Mouse (Mus musculus) frontal cortex, adult (tissue): Measurements from ENCODE around the gene Lrmp.
"Not testable (repeated sequence)": the region's sequence is repeated elsewhere in the genome, so short reads cannot be mapped to it uniquely, and the experiment has no call there.

Source experiments
- ATAC-seq: cut with Nextera tagmentation; 2 replicates; pipeline ENCODE4 v1.9.2; 2017; ENCODE audit warnings: mild to moderate bottlenecking, moderate library complexity, mixed read lengths; ENCODE audit not compliant: low TSS enrichment

Gene Lrmp

GRCm38 (mm10) chr6:145115476-145116097 is at the start of gene Lrmp:
Gene Lrmp (plus strand): TSS chr6:145115653.
- ATAC-seq, result no peak

- ATAC-seq, result no peak
Measured at GRCm38 (mm10) chr6:145066416-145066815, 49.0 kb upstream of the Lrmp start.

DNA sequence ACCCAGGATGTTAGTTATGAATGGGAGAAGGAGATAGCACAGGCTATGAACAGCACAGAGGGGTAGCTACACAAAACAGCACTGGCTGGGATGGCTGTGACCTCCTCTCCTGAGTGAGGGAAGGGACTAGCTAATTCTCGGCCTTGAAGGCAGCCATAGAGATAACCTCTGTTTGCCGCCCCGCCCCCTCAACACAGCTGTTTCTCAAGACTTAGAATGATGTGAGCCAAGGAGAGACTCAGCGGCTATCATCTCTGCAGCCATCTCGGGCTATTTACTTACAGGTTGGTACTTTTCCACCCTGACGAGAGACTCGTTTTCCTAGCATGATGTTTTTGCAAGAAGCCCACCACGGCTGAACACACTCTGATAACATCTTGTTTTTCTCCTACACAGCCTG is 47.8 kb upstream of the Lrmp start:
- no peak for ATAC-seq

DNA sequence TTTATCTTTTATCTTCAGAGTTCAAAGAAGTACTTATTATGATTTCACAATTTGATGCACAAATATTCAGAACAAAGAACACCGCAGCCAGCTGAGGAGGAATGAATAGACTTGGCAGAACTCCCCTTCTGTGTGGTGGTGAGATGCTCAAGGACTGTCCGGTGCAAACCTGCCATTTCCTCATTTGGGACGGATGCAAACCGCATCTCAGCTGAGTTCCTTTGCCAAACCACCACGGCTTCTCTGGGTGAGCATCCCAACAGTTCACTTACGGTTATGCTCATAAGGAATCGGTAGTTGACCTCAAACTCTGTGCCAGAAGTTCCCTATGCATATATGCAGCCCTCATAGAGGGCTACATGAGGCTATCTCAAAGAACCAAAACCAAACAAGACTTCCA is 46.1 kb upstream of the Lrmp start:
- no peak for ATAC-seq

- ATAC-seq, result no peak
Measured at GRCm38 (mm10) chr6:145069921-145070320, 45.5 kb upstream of the Lrmp start.

DNA sequence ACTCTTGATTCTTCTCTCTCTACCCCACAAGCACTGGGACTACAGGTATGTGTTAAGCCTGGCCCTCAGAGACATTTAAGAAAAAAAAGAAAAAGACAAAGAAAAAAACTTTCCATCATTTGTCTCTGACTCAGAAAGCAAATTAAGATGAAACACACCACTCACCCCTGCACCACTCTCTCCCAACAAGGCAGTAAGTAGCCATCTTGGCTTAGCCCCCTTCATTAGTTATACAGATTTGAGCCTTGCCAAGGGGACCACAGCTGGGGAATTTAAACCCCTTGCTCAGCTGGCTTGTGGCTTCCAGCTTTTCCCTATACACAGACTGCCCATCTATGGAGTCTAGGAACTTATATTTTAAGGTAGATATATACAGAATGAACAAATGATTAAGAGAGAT is 41.0 kb upstream of the Lrmp start:
- no peak for ATAC-seq

- peak; percentile 92 for ATAC-seq
Measured at GRCm38 (mm10) chr6:145075088-145075547, 40.3 kb upstream of the Lrmp start.

GRCm38 (mm10) chr6:145075548-145076224 is 39.8 kb upstream of the Lrmp start, which contains the start of gene Bcat1:
Gene Bcat1 (minus strand): TSS chr6:145076184.
- ATAC-seq, result peak; percentile 68

DNA sequence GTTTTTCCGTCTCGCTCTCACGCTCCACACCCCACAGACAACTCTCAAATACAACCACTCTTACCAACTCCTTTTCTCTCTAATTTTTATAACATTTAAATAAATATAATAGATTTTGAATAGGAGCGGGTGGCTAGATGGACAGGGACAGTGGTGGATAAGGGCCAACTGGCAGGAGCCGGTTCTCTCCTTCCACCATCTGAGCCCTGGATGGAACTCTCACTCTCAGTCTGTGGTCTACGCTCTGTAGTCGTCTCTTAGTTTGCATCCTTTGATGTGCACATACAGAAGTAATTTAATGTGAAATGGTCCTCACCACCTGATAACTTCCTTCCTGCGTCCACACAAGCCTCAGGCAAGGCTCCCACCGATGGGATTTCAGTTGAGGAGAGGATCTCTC is 39.2 kb upstream of the Lrmp start:
- ATAC-seq, result no peak

- no peak for ATAC-seq
Measured at GRCm38 (mm10) chr6:145079087-145079759, 36.2 kb upstream of the Lrmp start.

DNA sequence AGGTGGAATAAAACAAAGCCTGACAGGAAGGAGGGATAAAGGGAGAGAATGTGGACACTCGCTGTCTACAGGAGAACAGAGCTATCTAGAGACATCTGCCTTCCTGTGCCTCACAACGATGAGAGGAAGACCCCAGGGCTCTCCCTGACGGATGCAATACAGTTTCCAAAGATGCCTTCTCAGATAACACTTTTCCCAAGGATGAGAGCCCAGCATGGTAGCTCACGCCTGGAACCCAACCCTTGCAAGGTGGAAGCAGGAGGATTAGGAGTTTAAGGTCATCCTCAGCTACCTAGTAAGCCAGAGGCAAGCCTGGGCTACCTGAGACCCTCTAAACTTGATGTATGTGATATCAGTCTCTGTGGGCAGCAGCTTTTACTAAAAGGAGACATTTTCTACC is 33.7 kb upstream of the Lrmp start:
- ATAC-seq, result no peak

DNA sequence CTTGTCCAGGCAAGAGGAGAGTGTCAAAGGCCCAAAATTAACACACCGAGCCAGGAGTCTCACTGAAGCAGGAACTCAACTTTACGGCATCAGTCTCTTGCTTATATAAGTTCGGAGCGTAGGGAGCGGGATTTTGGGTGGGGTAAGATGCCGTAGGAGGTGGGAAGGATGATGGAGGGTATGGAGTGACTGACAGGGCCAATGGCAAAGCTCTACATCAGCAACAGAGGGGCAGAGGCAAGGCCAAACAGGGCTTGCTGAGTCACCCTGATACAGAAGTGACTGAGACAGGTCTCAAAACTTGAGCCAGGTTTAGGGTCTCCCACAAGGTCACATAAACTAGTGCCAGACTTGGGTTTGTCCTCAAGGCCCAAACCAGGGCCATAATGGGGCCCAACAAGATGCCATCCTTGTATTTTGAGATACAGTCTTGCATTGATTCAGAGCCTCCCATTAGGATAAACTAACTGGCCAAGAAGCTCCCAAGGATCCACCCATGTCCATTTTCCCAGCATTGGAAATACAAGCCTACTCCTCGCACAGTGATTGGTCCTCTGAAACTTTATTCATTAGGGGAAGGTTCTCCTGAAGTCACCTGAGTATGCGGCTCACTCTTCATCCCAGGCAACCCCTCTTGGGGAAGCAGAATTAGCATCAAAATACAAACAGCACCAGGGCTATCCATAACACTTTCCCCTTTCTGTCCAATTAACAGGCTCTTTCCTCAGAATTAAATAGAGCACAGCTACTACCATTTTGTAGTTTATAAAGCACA is 30.9 kb upstream of the Lrmp start:
- no peak for ATAC-seq

DNA sequence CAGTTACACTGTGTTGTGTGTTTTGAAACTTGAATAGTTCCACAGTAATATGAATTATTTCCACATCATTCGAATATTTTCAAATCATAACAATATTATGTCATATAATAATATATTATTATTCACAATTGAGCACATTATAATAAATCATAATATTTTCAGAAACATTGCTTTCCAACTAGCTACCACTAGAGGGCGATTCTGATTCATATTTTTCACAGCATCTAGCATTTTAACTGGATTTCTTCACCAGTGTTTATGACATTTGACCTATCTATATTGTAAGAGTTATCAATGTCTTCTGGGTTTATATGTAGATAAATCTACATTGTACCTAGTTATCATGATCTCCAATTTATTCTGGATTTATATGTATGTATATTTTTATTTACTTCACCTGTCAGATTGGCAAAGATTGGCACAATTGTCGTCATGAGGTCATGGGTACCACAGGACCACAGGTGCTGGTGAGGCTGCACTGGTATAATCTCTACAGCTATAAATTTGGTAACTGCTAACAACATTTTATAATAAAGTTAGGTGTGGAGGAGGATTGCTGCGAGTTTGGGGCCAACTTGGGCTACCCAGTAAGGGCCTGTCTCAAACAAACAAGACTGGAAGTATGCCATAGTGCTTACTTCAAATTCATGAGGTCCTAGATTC is 26.9 kb upstream of the Lrmp start:
- no peak for ATAC-seq

GRCm38 (mm10) chr6:145089373-145089772 is 26.1 kb upstream of the Lrmp start:
- no peak for ATAC-seq

DNA sequence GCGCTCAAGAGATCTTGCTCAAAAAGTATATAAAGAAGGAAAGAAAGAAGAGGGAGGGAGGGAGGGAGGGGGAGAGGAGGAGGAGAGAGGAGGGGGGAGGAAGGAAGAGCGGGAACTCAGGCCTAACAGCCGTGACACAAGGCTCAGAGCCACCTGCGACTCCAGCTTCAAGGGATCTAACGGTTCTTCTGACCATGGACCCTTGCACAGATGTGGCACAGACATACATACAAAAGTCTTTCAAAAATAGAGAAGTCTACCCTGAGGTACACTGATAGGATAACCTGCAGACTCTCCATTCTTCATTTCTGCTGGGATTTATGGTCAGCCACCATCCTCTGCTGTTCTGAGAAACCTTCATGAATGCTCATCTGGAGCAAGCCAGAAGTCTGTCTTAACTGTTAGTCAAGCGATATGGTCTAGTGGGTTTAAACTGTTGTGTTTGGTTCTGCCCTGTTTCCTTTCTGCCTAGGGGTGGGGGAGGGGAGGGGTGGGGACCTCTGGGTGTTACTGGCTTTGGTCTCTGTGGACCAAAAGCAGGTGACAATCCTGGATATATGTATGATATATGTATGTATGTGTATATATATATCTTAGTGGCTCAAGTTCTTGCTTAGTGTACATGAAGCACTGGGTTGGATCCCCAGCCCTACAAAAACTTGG is 25.1 kb upstream of the Lrmp start:
- no peak for ATAC-seq

- ATAC-seq, result no peak
Measured at GRCm38 (mm10) chr6:145090928-145091327, 24.5 kb upstream of the Lrmp start.

DNA sequence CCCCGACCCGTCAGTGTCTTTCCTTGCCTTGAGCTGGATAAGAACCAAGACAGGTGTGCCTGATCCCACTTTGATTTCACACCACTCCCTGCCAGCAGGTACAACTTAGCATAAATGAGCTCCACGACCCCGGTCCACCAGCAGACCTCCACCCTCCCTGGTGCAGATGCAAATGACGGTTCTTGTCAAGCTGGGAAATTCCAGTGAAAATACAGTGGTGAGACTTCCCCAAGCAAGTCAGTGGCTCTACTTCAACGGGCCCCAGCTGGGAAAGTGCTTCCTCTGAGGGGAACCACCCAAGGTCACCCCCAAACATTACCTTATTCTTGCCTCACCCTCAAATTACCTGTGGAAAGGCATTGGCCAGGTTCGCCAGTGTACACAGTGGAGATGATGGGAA is 23.5 kb upstream of the Lrmp start:
- ATAC-seq, result no peak

DNA sequence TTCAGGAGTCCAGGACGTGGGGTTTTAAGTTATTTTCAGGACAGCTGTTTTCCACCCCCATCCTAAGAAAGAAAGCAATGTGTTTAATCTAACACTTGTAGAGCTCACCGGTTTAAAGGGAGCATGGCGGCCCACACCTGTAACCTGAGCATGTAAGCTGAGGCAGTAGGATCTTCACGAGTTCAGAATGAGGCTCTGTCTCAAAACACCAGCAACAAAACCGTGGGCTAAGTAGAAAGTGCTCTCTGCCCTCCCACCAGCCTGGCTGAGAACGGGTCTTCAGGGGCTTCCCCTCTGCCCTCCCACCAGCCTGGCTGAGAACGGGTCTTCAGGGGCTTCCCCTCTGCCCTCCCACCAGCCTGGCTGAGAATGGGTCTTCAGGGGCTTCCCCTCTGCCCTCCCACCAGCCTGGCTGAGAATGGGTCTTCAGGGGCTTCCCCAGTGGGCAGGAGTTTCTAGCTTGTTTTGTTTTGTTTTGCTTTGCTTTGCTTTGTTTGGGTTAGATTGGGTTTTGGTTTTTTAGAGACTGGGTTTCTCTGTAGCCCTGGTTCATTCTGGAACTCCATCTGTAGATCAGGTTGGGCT is 22.3 kb upstream of the Lrmp start:
- ATAC-seq, result not testable (repeated sequence)

DNA sequence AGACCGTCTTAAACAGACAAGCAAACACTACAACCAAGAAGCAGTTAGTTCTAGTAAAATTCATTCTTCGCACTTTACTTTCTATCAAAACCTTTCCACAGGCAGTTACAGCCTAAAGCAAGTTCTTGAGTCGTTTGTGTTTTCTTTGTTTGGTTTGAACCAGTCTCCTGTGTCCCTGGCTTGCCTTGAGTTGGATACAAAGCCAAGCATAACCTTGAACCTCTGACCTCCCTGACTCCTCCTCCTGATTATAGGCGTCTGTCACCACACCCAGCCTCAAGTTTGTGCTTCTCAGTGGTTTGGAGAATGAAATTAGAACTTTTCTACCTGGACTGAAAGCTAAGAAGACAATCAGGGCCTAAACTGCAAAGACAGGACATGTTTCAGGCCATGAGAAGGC is 21.0 kb upstream of the Lrmp start:
- no peak for ATAC-seq

DNA sequence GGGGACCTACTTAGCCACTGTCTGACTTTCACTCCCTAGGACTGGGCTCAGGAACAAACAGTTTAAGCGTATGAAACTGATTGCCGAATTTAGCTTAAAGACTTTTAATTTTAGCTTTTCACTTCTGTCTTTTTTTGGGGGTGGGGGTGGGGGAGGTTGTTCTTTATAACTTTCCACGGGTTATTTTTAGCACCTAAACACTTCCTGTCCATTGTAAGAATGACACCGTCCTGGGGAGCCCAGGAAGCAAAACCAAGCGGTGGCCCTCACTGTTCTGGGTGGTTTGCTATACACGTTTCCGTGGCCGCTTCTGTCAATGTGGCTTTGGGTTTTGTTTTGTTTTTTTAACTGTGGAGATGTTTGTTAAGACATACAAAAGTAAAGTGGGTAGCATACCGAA is 14.5 kb upstream of the Lrmp start:
- no peak for ATAC-seq
